Mouse (Mus musculus): ENCODE measurements around the gene Yif1b. TPM values are rescaled to one million over a fixed set of nuclear protein-coding genes. Genes with fewer than 3 reads are reported as not detected.
"Not testable (repeated sequence)": the region's sequence is repeated elsewhere in the genome, so short reads cannot be mapped to it uniquely, and the experiment has no call there.

Yif1b gene
- 110 and 122 TPM in 2 replicates for polyA plus RNA-seq (2014; fragmentation: Nextera tagmentation; extraction: Ambion mirVana)

- H3K4me3 ChIP-seq (ENCODE audit: low read depth, low read length): peak within 1 kb of the TSS; percentile 77
- H3K4me2 ChIP-seq (ENCODE audit: low read depth, low read length): peak within 1 kb of the TSS; percentile 87
- WGBS: under 1% methylated on average over 60 of the region's 60 CpGs
- H3K27ac ChIP-seq (replicated peaks; ENCODE audit: low read depth, low read length): peak within 1 kb of the TSS; percentile 91
- H3K9ac ChIP-seq (ENCODE audit: low read depth, low read length): peak within 1 kb of the TSS; percentile 79
- peak; percentile 100 for DNase-seq (ENCODE audit: low spot score)
- no peaks in the 10 kb centered on the region for H3K36me3 ChIP-seq (ENCODE audit: control insufficient read depth, insufficient read depth, low read length)
- peak; percentile 97 for ATAC-seq (ENCODE audit: low read depth)
- H3K4me1 ChIP-seq (ENCODE audit: control insufficient read depth, insufficient read depth, low read length): no peaks in the 10 kb centered on the region
- no peaks in the 10 kb centered on the region for H3K27me3 ChIP-seq (replicated peaks; ENCODE audit: control insufficient read depth, insufficient read depth, low read length)
- no peaks in the 10 kb centered on the region for H3K9me3 ChIP-seq (ENCODE audit: control insufficient read depth, low read length)
These were observed at the start of gene Yif1b for GRCm38 (mm10) chr7:29238019-29238967. Gene Yif1b (plus strand): TSS chr7:29238329.

GRCm38 (mm10) chr7:29194230-29194629 is 43.9 kb upstream of the Yif1b start:
- not testable (repeated sequence) for H3K27ac ChIP-seq (replicated peaks; ENCODE audit: low read depth, low read length); DNase-seq (ENCODE audit: low spot score); H3K4me1 ChIP-seq (ENCODE audit: control insufficient read depth, insufficient read depth, low read length); H3K4me3 ChIP-seq (ENCODE audit: low read depth, low read length); ATAC-seq (ENCODE audit: low read depth); H3K4me2 ChIP-seq (ENCODE audit: low read depth, low read length); H3K27me3 ChIP-seq (replicated peaks; ENCODE audit: control insufficient read depth, insufficient read depth, low read length); H3K36me3 ChIP-seq (ENCODE audit: control insufficient read depth, insufficient read depth, low read length); H3K9ac ChIP-seq (ENCODE audit: low read depth, low read length); H3K9me3 ChIP-seq (ENCODE audit: control insufficient read depth, low read length)
- WGBS: 100% methylated on average over 1 of the region's 1 CpGs

GRCm38 (mm10) chr7:29202577-29202976 is 35.6 kb upstream of the Yif1b start:
- H3K9me3 ChIP-seq (ENCODE audit: control insufficient read depth, low read length): no peaks in the 10 kb centered on the region
- no peaks in the 10 kb centered on the region for H3K27me3 ChIP-seq (replicated peaks; ENCODE audit: control insufficient read depth, insufficient read depth, low read length)
- DNase-seq (ENCODE audit: low spot score) (no peak), ATAC-seq (ENCODE audit: low read depth) (no peak)
- no peak overlapping the region for H3K4me3 ChIP-seq (ENCODE audit: low read depth, low read length)
- H3K27ac ChIP-seq (replicated peaks; ENCODE audit: low read depth, low read length): no peak overlapping the region
- H3K36me3 ChIP-seq (ENCODE audit: control insufficient read depth, insufficient read depth, low read length): no peaks in the 10 kb centered on the region
- 82% methylated on average over 6 of the region's 6 CpGs for WGBS
- no peak overlapping the region for H3K4me2 ChIP-seq (ENCODE audit: low read depth, low read length)
- H3K4me1 ChIP-seq (ENCODE audit: control insufficient read depth, insufficient read depth, low read length): no peaks in the 10 kb centered on the region
- H3K9ac ChIP-seq (ENCODE audit: low read depth, low read length): no peak overlapping the region

GRCm38 (mm10) chr7:29211013-29211412 is 27.1 kb upstream of the Yif1b start:
- H3K9me3 ChIP-seq (ENCODE audit: control insufficient read depth, low read length); H3K27me3 ChIP-seq (replicated peaks; ENCODE audit: control insufficient read depth, insufficient read depth, low read length); H3K36me3 ChIP-seq (ENCODE audit: control insufficient read depth, insufficient read depth, low read length); H3K4me1 ChIP-seq (ENCODE audit: control insufficient read depth, insufficient read depth, low read length); ATAC-seq (ENCODE audit: low read depth): not testable (repeated sequence)
- Histone ChIP-seq H3K4me3 (ENCODE audit: low read depth, low read length) (peak overlapping the region; percentile 41), H3K4me2 (ENCODE audit: low read depth, low read length) (peak overlapping the region; percentile 58), H3K27ac (replicated peaks; ENCODE audit: low read depth, low read length) (peak overlapping the region; percentile 67), H3K9ac (ENCODE audit: low read depth, low read length) (peak overlapping the region; percentile 42; the same call in 1 of the 2 replicates)
- peak; percentile 13 for DNase-seq (ENCODE audit: low spot score)
- 21% methylated on average over 15 of the region's 15 CpGs for WGBS

GRCm38 (mm10) chr7:29211415-29212198 is 26.5 kb upstream of the Yif1b start:
- H3K9ac ChIP-seq (ENCODE audit: low read depth, low read length): peak overlapping the region; percentile 42; the same call in 1 of the 2 replicates
- WGBS: 3% methylated on average over 34 of the region's 34 CpGs

GRCm38 (mm10) chr7:29212199-29212765 is 25.8 kb upstream of the Yif1b start:
- no peaks in the 10 kb centered on the region for H3K36me3 ChIP-seq (ENCODE audit: control insufficient read depth, insufficient read depth, low read length)
- H3K9ac ChIP-seq (ENCODE audit: low read depth, low read length): no peak overlapping the region
- H3K4me1 ChIP-seq (ENCODE audit: control insufficient read depth, insufficient read depth, low read length): 0 out of 2 replicates have a peak, but pooled peaks cover 3% of the 10 kb centered on the region
- no peaks in the 10 kb centered on the region for H3K9me3 ChIP-seq (ENCODE audit: control insufficient read depth, low read length)
- ATAC-seq (ENCODE audit: low read depth) (no peak), DNase-seq (ENCODE audit: low spot score) (no peak)
- peak overlapping the region; percentile 58 for H3K4me2 ChIP-seq (ENCODE audit: low read depth, low read length)
- H3K4me3 ChIP-seq (ENCODE audit: low read depth, low read length): no peak overlapping the region; the same call in 1 of the 2 replicates
- 16% methylated on average over 26 of the region's 26 CpGs for WGBS
- peaks cover 6% of the 10 kb centered on the region; the same call in 1 of the 2 replicates for H3K27me3 ChIP-seq (replicated peaks; ENCODE audit: control insufficient read depth, insufficient read depth, low read length)
- no peak overlapping the region for H3K27ac ChIP-seq (replicated peaks; ENCODE audit: low read depth, low read length)

More at GRCm38 (mm10) chr7:29211415-29212198, 26.5 kb upstream of the Yif1b start:
- Histone ChIP-seq H3K9me3 (ENCODE audit: control insufficient read depth, low read length) (no peaks in the 10 kb centered on the region), H3K36me3 (ENCODE audit: control insufficient read depth, insufficient read depth, low read length) (no peaks in the 10 kb centered on the region), H3K4me1 (ENCODE audit: control insufficient read depth, insufficient read depth, low read length) (0 out of 2 replicates have a peak, but pooled peaks cover 3% of the 10 kb centered on the region), H3K27ac (replicated peaks; ENCODE audit: low read depth, low read length) (peak overlapping the region; percentile 67), H3K4me3 (ENCODE audit: low read depth, low read length) (peak overlapping the region; percentile 41), H3K27me3 (replicated peaks; ENCODE audit: control insufficient read depth, insufficient read depth, low read length) (peaks cover 6% of the 10 kb centered on the region; the same call in 1 of the 2 replicates), H3K4me2 (ENCODE audit: low read depth, low read length) (peak overlapping the region; percentile 58)
- DNase-seq (ENCODE audit: low spot score) (peak; percentile 92), ATAC-seq (ENCODE audit: low read depth) (peak; percentile 88)

GRCm38 (mm10) chr7:29212775-29213560 is 25.2 kb upstream of the Yif1b start:
- not testable (repeated sequence) for H3K27ac ChIP-seq (replicated peaks; ENCODE audit: low read depth, low read length); ATAC-seq (ENCODE audit: low read depth); DNase-seq (ENCODE audit: low spot score); H3K4me1 ChIP-seq (ENCODE audit: control insufficient read depth, insufficient read depth, low read length); H3K9ac ChIP-seq (ENCODE audit: low read depth, low read length); H3K36me3 ChIP-seq (ENCODE audit: control insufficient read depth, insufficient read depth, low read length); H3K27me3 ChIP-seq (replicated peaks; ENCODE audit: control insufficient read depth, insufficient read depth, low read length); H3K9me3 ChIP-seq (ENCODE audit: control insufficient read depth, low read length)
- Histone ChIP-seq H3K4me3 (ENCODE audit: low read depth, low read length) (peak overlapping the region; percentile 15), H3K4me2 (ENCODE audit: low read depth, low read length) (peak overlapping the region; percentile 47)
- 20% methylated on average over 40 of the region's 40 CpGs for WGBS

Data from embryonic facial prominence, embryonic 14.5 days (tissue).